Mouse (Mus musculus) liver, embryonic 15.5 days (tissue): ENCODE results near the gene Mr1. TPM values are rescaled to one million over a fixed set of nuclear protein-coding genes. Genes with fewer than 3 reads are reported as not detected.
A peak's percentile ranks its signal among the peaks of the same experiment; 100 is the strongest.

Experiments
- ATAC-seq: fragments of 200-750 bp; cut with Nextera tagmentation; 2 replicates; pipeline ENCODE4 v1.8.0; 2017; ENCODE audit warnings: moderate number of reproducible peaks, mild to moderate bottlenecking, moderate library complexity; ENCODE audit not compliant: insufficient read depth
- H3K27ac ChIP-seq: fragments of 300-500 bp; sonication (generic); replicated peaks from 2 replicates; pipeline ENCODE4 v1.5.1; 2015; ENCODE audit warnings: mild to moderate bottlenecking, inconsistent platforms
- H3K27me3 ChIP-seq: fragments of 300-500 bp; sonication (generic); 2 replicates; pipeline ENCODE4 v1.6.1; 2015; ENCODE audit warnings: mild to moderate bottlenecking, inconsistent platforms
- H3K36me3 ChIP-seq: fragments of 300-500 bp; sonication (generic); replicated peaks from 2 replicates; pipeline ENCODE4 v1.6.1; 2015; ENCODE audit warnings: moderate library complexity, mild to moderate bottlenecking, inconsistent platforms
- H3K4me1 ChIP-seq: fragments of 300-500 bp; sonication (generic); replicated peaks from 2 replicates; pipeline ENCODE4 v1.6.1; 2015; ENCODE audit warnings: inconsistent platforms
- H3K4me2 ChIP-seq: fragments of 300-500 bp; sonication (generic); 2 replicates; pipeline ENCODE4 v1.6.1; 2015; ENCODE audit warnings: moderate library complexity, mild to moderate bottlenecking, inconsistent platforms
- H3K4me3 ChIP-seq: fragments of 300-500 bp; sonication (generic); replicated peaks from 2 replicates; pipeline ENCODE4 v1.5.1; 2015; ENCODE audit warnings: mild to moderate bottlenecking, inconsistent platforms
- H3K9ac ChIP-seq: fragments of 300-500 bp; sonication (generic); 2 replicates; pipeline ENCODE4 v1.6.1; 2015; ENCODE audit warnings: moderate library complexity, mild to moderate bottlenecking, inconsistent platforms
- H3K9me3 ChIP-seq: fragments of 300-500 bp; sonication (generic); replicated peaks from 2 replicates; pipeline ENCODE4 v1.6.1; 2016; ENCODE audit warnings: inconsistent platforms
- WGBS: fragments of 180-500 bp; shearing (Covaris S2); methylation state at CpG from one replicate; pipeline ENCODE4 v1.1.7; 2015; ENCODE audit warnings: mixed read lengths; ENCODE audit not compliant: insufficient replicate concordance; 5-methylcytosine and 5-hydroxymethylcytosine counted together
- polyA plus RNA-seq: library from polyadenylated mRNA; unstranded; fragments of >200 nt; fragmentation: Nextera tagmentation; extraction: Ambion mirVana; gene quantifications from 2 replicates; pipeline ENCODE4 v1.2.1, GENCODE M21; 2015

Mr1 gene
- polyA plus RNA-seq, 1 experiment from 2014 or later, result 0.76 TPM

DNA sequence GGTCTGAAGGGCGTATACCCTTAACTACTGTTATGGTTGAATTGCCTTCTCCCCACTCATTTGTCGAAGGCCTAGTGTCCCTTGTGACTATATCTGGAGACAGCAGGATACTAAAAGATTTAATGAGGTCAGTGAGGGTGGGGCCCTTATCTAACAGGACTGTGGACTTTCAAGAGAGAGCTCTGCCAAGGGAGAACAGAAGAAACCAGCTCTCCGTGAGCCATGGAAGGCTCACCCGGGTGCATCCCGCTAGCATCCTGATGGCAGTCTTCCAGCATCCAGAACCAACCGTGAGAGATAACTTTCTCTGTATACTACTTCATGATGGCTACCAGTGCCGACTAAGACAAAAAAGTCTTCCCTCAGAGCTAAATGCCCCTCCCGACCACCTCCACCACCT is 61.8 kb downstream of the Mr1 start:
- WGBS, result 30% methylated on average over 8 of the region's 8 CpGs

DNA sequence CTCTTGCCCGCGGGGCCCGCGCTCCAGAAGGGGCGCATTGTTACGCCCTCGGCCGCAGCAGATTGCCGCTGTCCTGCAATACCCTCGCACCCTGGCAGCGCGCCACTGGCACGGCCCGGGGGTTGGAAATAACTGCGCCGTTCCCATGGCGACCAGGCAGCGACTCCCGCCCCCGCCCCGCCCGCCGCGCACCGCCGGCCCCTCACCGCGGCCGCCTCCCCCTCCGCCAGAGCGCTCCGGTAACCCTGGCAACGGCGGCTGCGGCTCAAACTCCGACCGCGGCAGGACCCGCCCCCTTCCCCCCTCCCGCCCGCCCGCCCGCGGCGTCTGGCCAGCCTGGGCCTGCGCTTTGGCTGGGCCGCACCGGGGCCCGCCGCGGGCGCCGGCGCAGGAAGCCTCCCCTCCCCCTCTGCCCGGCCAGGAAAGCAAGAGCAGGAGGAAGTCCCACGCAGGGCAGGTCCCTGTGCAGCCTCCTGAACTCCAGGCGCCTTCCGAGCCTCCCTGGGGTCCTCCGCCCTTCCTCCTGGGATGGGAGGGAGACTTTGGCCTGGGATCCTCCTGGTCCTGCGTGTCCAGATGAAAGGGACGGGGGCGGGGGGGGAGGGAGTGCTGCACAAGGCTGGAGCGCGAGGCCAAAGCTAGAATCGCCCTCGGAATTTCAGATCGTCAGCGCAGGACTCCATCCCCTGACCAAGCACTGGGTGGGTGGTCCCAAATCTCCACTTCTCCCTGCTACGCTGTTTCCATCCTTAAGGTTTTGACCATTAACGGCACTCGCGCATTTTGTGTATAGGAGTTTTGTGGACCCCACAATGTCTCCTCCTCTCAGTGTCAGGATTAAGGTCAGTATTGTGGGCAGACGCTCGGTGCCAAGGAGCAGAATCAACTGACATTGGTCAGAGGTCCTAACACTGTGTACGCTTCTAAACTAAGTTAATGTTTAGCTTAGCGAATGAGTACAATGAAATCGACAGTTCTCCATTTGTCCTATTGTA is 63.0 kb downstream of the Mr1 start:
- peak; percentile 83 for ATAC-seq
- Histone ChIP-seq H3K9me3 (no peaks in the 10 kb centered on the region), H3K4me3 (peak overlapping the region; percentile 60), H3K27ac (peak overlapping the region; percentile 79), H3K9ac (peak overlapping the region; percentile 54; the same call in 1 of the 2 replicates), H3K36me3 (no peaks in the 10 kb centered on the region), H3K4me2 (peak overlapping the region; percentile 85), H3K4me1 (peaks cover 47% of the 10 kb centered on the region), H3K27me3 (peaks cover 69% of the 10 kb centered on the region)
- 4% methylated on average over 45 of the region's 77 CpGs for WGBS

More for the DNA sequence above, 61.8 kb downstream of the Mr1 start:
- H3K36me3 ChIP-seq, result no peaks in the 10 kb centered on the region
- no peaks in the 10 kb centered on the region for H3K9me3 ChIP-seq
- H3K4me3 ChIP-seq, result no peak overlapping the region
- H3K4me2 ChIP-seq, result 0 out of 2 replicates have a peak overlapping the region, but pooled peaks have one; percentile 85
- no peak overlapping the region for H3K27ac ChIP-seq
- ATAC-seq, result no peak
- H3K4me1 ChIP-seq, result peaks cover 47% of the 10 kb centered on the region
- H3K9ac ChIP-seq, result no peak overlapping the region
- peaks cover 69% of the 10 kb centered on the region for H3K27me3 ChIP-seq

DNA sequence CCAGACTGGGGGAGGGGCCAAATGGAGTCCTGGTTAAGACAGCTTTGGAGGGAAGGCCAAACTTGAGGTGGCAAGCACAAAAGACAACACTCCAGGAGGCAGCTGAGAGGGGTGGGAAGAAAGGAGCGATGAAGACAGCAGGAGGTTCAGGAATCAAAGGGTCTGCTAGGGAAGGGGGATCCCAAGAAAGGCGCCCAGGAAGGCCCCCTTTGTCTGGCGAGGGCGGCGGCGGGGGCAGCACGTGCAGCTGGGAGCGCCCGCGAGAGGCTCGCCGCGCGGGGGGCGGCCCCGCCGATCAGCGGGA is 63.7 kb downstream of the Mr1 start:
- Histone ChIP-seq H3K4me3 (peak overlapping the region; percentile 60), H3K36me3 (no peaks in the 10 kb centered on the region), H3K27ac (peak overlapping the region; percentile 62), H3K4me1 (peaks cover 47% of the 10 kb centered on the region), H3K27me3 (peaks cover 65% of the 10 kb centered on the region), H3K4me2 (peak overlapping the region; percentile 85), H3K9ac (peak overlapping the region; percentile 54; the same call in 1 of the 2 replicates), H3K9me3 (no peaks in the 10 kb centered on the region)
- no peak for ATAC-seq
- WGBS, result under 1% methylated on average over 17 of the region's 18 CpGs

- H3K9me3 ChIP-seq, result no peaks in the 10 kb centered on the region
- H3K4me3 ChIP-seq, result peak overlapping the region; percentile 60; the same call in 1 of the 2 replicates
- peak overlapping the region; percentile 85 for H3K4me2 ChIP-seq
- no peak for ATAC-seq
- H3K4me1 ChIP-seq, result peaks cover 47% of the 10 kb centered on the region
- peak overlapping the region; percentile 62 for H3K27ac ChIP-seq
- H3K27me3 ChIP-seq, result peaks cover 62% of the 10 kb centered on the region
- H3K9ac ChIP-seq, result peak overlapping the region; percentile 54; the same call in 1 of the 2 replicates
- H3K36me3 ChIP-seq, result no peaks in the 10 kb centered on the region
- 14% methylated on average over 11 of the region's 11 CpGs for WGBS
Observed at GRCm38 (mm10) chr1:155082158-155082964, 64.3 kb downstream of the Mr1 start.

DNA sequence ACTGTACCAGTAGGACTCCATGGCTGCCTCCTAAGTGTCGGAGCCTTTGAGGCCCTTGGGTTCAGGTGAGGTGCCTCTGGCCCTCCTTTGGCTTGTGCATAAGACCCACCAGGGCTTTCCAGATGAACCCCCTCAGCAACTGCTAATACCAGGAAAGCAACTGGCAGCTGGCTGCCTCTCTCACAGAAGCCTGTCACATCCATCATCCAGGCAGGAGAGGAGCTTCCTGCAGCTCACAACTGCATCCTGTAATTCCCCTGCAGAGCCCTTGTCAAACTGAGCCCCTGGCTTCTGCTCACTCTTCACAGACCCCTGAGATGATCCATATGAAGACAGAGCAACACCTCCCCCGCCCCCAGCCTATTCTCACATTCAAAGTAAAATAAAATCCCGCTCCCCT is 68.9 kb downstream of the Mr1 start:
- Histone ChIP-seq H3K9me3 (no peaks in the 10 kb centered on the region), H3K36me3 (no peaks in the 10 kb centered on the region), H3K4me2 (no peak overlapping the region), H3K27me3 (peaks cover 24% of the 10 kb centered on the region), H3K27ac (no peak overlapping the region), H3K9ac (no peak overlapping the region), H3K4me1 (peaks cover 25% of the 10 kb centered on the region), H3K4me3 (no peak overlapping the region)
- WGBS, result 50% methylated on average over 3 of the region's 3 CpGs
- no peak for ATAC-seq

Other genes with a start within 250 kb of the Mr1 start
- 2.5 and 2.7 TPM in 2 replicates for gene Ier5, start 47.2 kb downstream of the Mr1 start, polyA plus RNA-seq
- gene Stx6, start 11.9 kb upstream of the Mr1 start, polyA plus RNA-seq, result 8.6 and 9.0 TPM in 2 replicates
- 0.21 and 0.30 TPM in 2 replicates for gene BC034090, start 97.6 kb upstream of the Mr1 start, polyA plus RNA-seq